Mouse (Mus musculus) liver, postnatal 0 days (tissue): ENCODE measurements at regions not wholly inside any gene's neighbourhood (a gene's known extent, or its start where the extent isn't known, plus 50 kb on each side); places are given as distances from the start of the nearest gene placed in this dataset.
A peak's percentile ranks its signal among the peaks of the same experiment; 100 is the strongest.

ENCODE experiments used
- ATAC-seq: fragments of 200-750 bp; cut with Nextera tagmentation; 2 replicates; pipeline ENCODE4 v1.8.0; 2017; ENCODE audit warnings: mild to moderate bottlenecking, moderate library complexity
- DNase-seq: peaks from one replicate; pipeline ENCODE4 v3.0.0-alpha.2; 2016
- H3K27ac ChIP-seq: fragments of 300-500 bp; sonication (generic); 2 replicates; pipeline ENCODE4 v1.5.1; 2014; ENCODE audit warnings: antibody characterized with exemption, moderate library complexity, mild to moderate bottlenecking, low read depth
- H3K27me3 ChIP-seq: fragments of 300-500 bp; sonication (generic); 2 replicates; pipeline ENCODE4 v1.6.1; 2014; ENCODE audit warnings: low read length, control low read depth, mixed read lengths; ENCODE audit not compliant: insufficient read depth
- H3K36me3 ChIP-seq: fragments of 300-500 bp; sonication (generic); replicated peaks from 2 replicates; pipeline ENCODE4 v1.6.1; 2014; ENCODE audit warnings: mild to moderate bottlenecking, control low read depth, low read length, moderate library complexity, mixed read lengths; ENCODE audit not compliant: insufficient read depth
- H3K4me1 ChIP-seq: fragments of 300-500 bp; sonication (generic); 2 replicates; pipeline ENCODE4 v1.6.1; 2014; ENCODE audit warnings: antibody characterized with exemption, mild to moderate bottlenecking, control low read depth; ENCODE audit not compliant: insufficient read depth
- H3K4me2 ChIP-seq: fragments of 300-500 bp; sonication (generic); 2 replicates; pipeline ENCODE4 v1.6.1; 2014; ENCODE audit warnings: low read depth, mild to moderate bottlenecking, low read length, moderate library complexity, mixed read lengths
- H3K4me3 ChIP-seq: fragments of 300-500 bp; sonication (generic); 2 replicates; pipeline ENCODE4 v1.5.1; 2014; ENCODE audit warnings: low read depth, low read length
- H3K9ac ChIP-seq: fragments of 300-500 bp; sonication (generic); replicated peaks from 2 replicates; pipeline ENCODE4 v1.6.1; 2014; ENCODE audit warnings: mild to moderate bottlenecking, moderate library complexity
- H3K9me3 ChIP-seq: fragments of 300-500 bp; sonication (generic); 2 replicates; pipeline ENCODE4 v1.6.1; 2016; ENCODE audit warnings: mild to moderate bottlenecking, control low read depth, low read length, mixed read lengths
- CTCF ChIP-seq: sonication (generic); IDR thresholded peaks from 2 replicates; pipeline ENCODE4 v1.5.1; 2016; ENCODE audit warnings: antibody characterized with exemption, low read depth
- EP300 ChIP-seq: IDR thresholded peaks from 2 replicates; pipeline ENCODE4 v1.6.1; 2016; ENCODE audit warnings: antibody characterized with exemption, low read depth, mild to moderate bottlenecking
- WGBS: fragments of 180-500 bp; shearing (Covaris S2); extraction: QIAGEN DNeasy Blood & Tissue Kit; methylation state at CpG from one replicate; pipeline ENCODE4 v1.1.7; 2014; ENCODE audit not compliant: insufficient replicate concordance; 5-methylcytosine and 5-hydroxymethylcytosine counted together

DNA sequence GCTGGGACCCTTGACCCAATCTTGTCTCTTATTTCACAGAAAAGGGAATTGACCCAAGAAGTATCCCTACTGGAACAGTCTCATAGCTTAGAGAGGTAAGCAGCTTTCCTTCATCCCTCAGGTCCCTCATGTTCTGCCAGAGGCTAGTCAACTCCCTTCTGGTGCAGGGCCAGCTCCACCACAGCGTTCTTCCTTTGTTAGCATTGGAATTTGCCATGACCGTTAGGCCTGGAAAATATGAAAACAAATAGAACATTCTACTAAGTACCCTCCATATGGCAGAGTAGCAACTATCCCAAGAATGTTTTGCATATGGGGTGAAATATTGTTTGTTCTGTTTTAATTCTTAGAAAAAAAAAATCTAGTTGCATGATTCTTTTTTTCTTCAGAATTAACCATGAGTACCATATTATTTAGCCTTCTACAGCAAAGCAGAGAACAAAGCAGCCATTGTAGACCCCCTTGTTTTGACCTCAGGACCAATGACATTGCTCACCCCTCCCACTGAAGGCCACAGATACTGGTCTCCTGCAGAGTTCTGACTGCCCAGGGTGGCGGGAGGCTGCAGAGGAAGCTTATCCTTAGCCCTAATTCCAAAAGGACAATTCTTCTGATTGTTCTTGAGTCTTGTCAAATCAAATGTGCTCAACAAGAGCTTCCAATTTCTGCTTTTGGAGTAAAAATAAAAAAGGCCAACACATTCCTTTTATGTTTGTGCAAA is 78.1 kb upstream of the Ehbp1 start:
- WGBS: 66% methylated on average over 3 of the region's 3 CpGs
- no peak for TF ChIP-seq EP300
- ATAC-seq: no peak

GRCm38 (mm10) chr11:22421762-22422161 is 79.7 kb upstream of the Ehbp1 start:
- no peak for TF ChIP-seq EP300
- TF ChIP-seq CTCF: no peak
- H3K9ac ChIP-seq: no peak overlapping the region
- no peak for DNase-seq
- no peak overlapping the region for H3K27ac ChIP-seq
- 70% methylated on average over 3 of the region's 3 CpGs for WGBS
- H3K4me1 ChIP-seq: no peaks in the 10 kb centered on the region
- H3K36me3 ChIP-seq: no peaks in the 10 kb centered on the region
- H3K4me2 ChIP-seq: no peak overlapping the region
- no peak overlapping the region for H3K4me3 ChIP-seq
- no peaks in the 10 kb centered on the region for H3K9me3 ChIP-seq
- no peaks in the 10 kb centered on the region for H3K27me3 ChIP-seq
- ATAC-seq: no peak

More for the DNA sequence above, 78.1 kb upstream of the Ehbp1 start:
- Histone ChIP-seq H3K4me2 (no peak overlapping the region), H3K4me3 (no peak overlapping the region), H3K4me1 (no peaks in the 10 kb centered on the region), H3K9ac (no peak overlapping the region), H3K27me3 (no peaks in the 10 kb centered on the region), H3K36me3 (no peaks in the 10 kb centered on the region), H3K27ac (no peak overlapping the region), H3K9me3 (no peaks in the 10 kb centered on the region)
- no peak for DNase-seq

- peak; percentile 74 for DNase-seq
- H3K4me2 ChIP-seq: 0 out of 2 replicates have a peak overlapping the region, but pooled peaks have one; percentile 18
- H3K27me3 ChIP-seq: no peaks in the 10 kb centered on the region
- ATAC-seq: peak; percentile 98
- TF ChIP-seq CTCF (peak; percentile 72), EP300 (no peak; the same call in 1 of the 2 replicates)
- 4% methylated on average over 5 of the region's 5 CpGs for WGBS
- no peaks in the 10 kb centered on the region for H3K36me3 ChIP-seq
- H3K4me3 ChIP-seq: no peak overlapping the region
- no peaks in the 10 kb centered on the region for H3K9me3 ChIP-seq
- H3K4me1 ChIP-seq: peaks cover 6% of the 10 kb centered on the region
- H3K9ac ChIP-seq: no peak overlapping the region; the same call in 1 of the 2 replicates
- peak overlapping the region; percentile 97 for H3K27ac ChIP-seq
Measured at GRCm38 (mm10) chr11:22437140-22437850, 74.6 kb upstream of the Tmem17 start.

DNA sequence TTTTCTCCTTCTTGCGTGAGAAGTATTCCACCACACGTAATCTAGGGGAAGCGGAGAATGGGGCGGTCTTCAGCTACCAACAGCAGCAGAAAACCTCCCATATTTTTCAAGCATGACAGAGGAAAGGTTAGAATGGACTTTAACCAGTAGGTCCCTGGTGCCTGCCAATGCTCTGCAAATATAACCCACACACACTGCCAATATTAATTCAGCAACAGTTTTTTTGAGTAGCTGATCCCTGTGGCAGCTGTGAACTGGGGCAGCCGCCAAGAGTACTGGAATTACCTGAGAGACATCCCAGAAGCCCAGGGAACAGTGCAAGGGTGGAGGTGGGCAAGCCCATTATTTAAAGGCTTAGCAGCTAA is 74.1 kb upstream of the Tmem17 start:
- TF ChIP-seq CTCF (no peak), EP300 (no peak; the same call in 1 of the 2 replicates)
- Histone ChIP-seq H3K27ac (peak overlapping the region; percentile 97), H3K36me3 (no peaks in the 10 kb centered on the region), H3K4me2 (0 out of 2 replicates have a peak overlapping the region, but pooled peaks have one; percentile 18), H3K4me1 (peaks cover 6% of the 10 kb centered on the region), H3K9me3 (no peaks in the 10 kb centered on the region), H3K9ac (no peak overlapping the region; the same call in 1 of the 2 replicates), H3K27me3 (no peaks in the 10 kb centered on the region), H3K4me3 (no peak overlapping the region)
- ATAC-seq (peak; percentile 90), DNase-seq (peak; percentile 48)
- WGBS: 59% methylated on average over 5 of the region's 5 CpGs

DNA sequence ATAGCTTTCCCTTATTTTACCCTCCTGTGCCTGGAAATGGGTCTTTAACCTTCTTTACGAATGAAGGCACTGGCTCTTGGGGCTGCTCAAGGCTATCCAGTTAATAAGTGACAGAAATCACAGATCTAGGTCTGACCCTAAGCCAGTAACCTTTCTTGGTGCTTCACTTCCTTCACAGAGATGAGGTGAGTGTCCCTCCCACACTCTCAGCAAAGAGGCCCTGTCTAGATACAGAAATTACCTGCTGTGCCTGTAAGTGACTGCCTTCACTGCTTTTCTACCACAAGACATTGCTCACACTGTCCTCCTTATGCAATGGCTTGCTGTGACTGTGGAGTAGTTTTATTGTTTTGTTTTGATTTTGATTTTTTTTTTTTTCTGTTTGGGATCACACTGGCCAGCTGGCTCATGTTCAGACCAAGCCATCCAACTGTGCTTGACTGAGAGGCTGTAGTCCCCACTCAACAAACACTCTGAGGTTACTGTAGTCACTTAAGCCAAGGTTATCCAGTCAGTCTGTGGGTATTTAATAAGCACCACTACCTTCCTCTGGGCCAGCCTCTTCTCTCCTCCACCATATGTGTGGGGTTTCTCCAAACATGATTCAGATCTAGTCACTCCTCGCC is 73.3 kb upstream of the Tmem17 start:
- Histone ChIP-seq H3K36me3 (no peaks in the 10 kb centered on the region), H3K9me3 (no peaks in the 10 kb centered on the region), H3K4me2 (peak overlapping the region; percentile 2; the same call in 1 of the 2 replicates), H3K27ac (peak overlapping the region; percentile 97), H3K9ac (no peak overlapping the region), H3K4me3 (no peak overlapping the region), H3K27me3 (no peaks in the 10 kb centered on the region), H3K4me1 (peaks cover 6% of the 10 kb centered on the region)
- 51% methylated on average over 2 of the region's 2 CpGs for WGBS
- DNase-seq (no peak), ATAC-seq (peak; percentile 20; the same call in 1 of the 2 replicates)
- TF ChIP-seq CTCF (no peak), EP300 (no peak)

DNA sequence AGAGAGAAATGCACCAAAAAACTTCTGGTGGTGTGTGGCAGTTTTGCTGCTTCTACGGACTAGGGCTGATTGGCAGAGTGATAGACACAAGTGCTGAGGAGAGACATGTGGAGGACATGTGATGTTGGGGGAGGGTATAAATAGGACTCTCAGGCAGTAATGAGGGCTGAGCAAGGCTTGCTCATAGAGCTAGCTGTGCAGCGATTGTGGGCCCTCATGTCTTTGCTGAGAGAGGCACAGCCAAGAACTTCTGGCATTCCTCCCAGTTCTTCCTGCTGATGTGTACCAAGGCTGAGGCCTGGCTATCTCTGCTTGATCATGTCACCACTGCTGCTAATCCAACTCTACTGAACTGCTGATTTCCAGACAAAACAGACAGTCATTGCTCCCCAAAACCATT is 71.4 kb upstream of the Tmem17 start:
- H3K27ac ChIP-seq: peak overlapping the region; percentile 17
- H3K9ac ChIP-seq: no peak overlapping the region
- 50% methylated on average over 2 of the region's 2 CpGs for WGBS
- H3K36me3 ChIP-seq: no peaks in the 10 kb centered on the region
- H3K4me1 ChIP-seq: peaks cover 6% of the 10 kb centered on the region
- TF ChIP-seq EP300 (no peak), CTCF (no peak)
- H3K27me3 ChIP-seq: no peaks in the 10 kb centered on the region
- ATAC-seq: no peak
- H3K4me3 ChIP-seq: no peak overlapping the region
- no peak overlapping the region for H3K4me2 ChIP-seq
- no peaks in the 10 kb centered on the region for H3K9me3 ChIP-seq
- peak; percentile 29 for DNase-seq
